Mouse (Mus musculus) forebrain, embryonic 16.5 days (tissue): ENCODE data around the gene Gm13078. TPM values are rescaled to one million over a fixed set of nuclear protein-coding genes. Genes with fewer than 3 reads are reported as not detected.

Experiments used
- ATAC-seq: fragments of 200-750 bp; cut with Nextera tagmentation; 2 replicates; pipeline ENCODE4 v1.8.0; 2017; ENCODE audit warnings: mild to moderate bottlenecking, moderate library complexity
- H3K27ac ChIP-seq: fragments of 300-500 bp; sonication (generic); 2 replicates; pipeline ENCODE4 v1.5.1; 2014; ENCODE audit warnings: low read length, control low read depth
- H3K27me3 ChIP-seq: fragments of 300-500 bp; sonication (generic); replicated peaks from 2 replicates; pipeline ENCODE4 v1.6.1; 2014; ENCODE audit warnings: low read length; ENCODE audit not compliant: control insufficient read depth, insufficient read depth
- H3K36me3 ChIP-seq: fragments of 300-500 bp; sonication (generic); 2 replicates; pipeline ENCODE4 v1.6.1; 2014; ENCODE audit not compliant: control insufficient read depth, insufficient read depth
- H3K4me1 ChIP-seq: fragments of 300-500 bp; sonication (generic); replicated peaks from 2 replicates; pipeline ENCODE4 v1.6.1; 2014; ENCODE audit warnings: low read length; ENCODE audit not compliant: control insufficient read depth, insufficient read depth
- H3K4me2 ChIP-seq: fragments of 300-500 bp; sonication (generic); 2 replicates; pipeline ENCODE4 v1.6.1; 2014; ENCODE audit warnings: mild to moderate bottlenecking, low read length, control low read depth
- H3K4me3 ChIP-seq: fragments of 300-500 bp; sonication (generic); replicated peaks from 2 replicates; pipeline ENCODE4 v1.5.1; 2014; ENCODE audit warnings: mild to moderate bottlenecking, low read length, control low read depth
- H3K9ac ChIP-seq: fragments of 300-500 bp; sonication (generic); replicated peaks from 2 replicates; pipeline ENCODE4 v1.6.1; 2014; ENCODE audit warnings: low read depth, low read length, control low read depth
- H3K9me3 ChIP-seq: fragments of 300-500 bp; sonication (generic); 2 replicates; pipeline ENCODE4 v1.6.1; 2016; ENCODE audit warnings: low read length; ENCODE audit not compliant: control insufficient read depth
- WGBS: fragments of 180-500 bp; shearing (Covaris S2); extraction: QIAGEN DNeasy Blood & Tissue Kit; methylation state at CpG from one replicate; pipeline ENCODE4 v1.1.7; 2014; 5-methylcytosine and 5-hydroxymethylcytosine counted together
- polyA plus RNA-seq: library from polyadenylated mRNA; unstranded; fragments of >200 nt; fragmentation: Nextera tagmentation; extraction: Ambion mirVana; gene quantifications from 2 replicates; pipeline ENCODE4 v1.2.1, GENCODE M21; 2015

The Gm13078 gene
- not detected in 2 replicates for polyA plus RNA-seq

DNA sequence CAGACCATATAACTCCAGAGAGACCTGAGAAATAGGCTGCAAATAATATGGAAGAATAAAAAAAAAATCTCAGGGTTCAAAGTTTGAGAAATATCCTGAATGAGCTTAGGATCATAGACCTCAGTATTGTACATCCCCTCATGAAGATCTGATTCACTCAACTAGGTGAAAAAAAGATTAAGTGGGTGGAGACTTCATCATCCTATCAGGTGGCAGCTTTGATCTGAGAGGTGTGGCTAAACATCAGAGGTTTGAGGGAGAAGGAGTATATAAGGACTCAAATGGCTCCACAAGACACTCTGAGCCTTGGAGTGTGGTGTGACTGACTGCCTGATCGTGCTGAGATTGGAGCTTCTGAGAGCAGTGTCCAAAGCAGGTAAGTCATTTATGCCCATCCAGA is at the start of gene Gm13078:
Gene Gm13078 (plus strand): TSS at position 301 of the 400 bp plus-strand sequence.
- no peaks in the 10 kb centered on the region for H3K4me1 ChIP-seq
- H3K27me3 ChIP-seq = no peaks in the 10 kb centered on the region
- no peak within 1 kb of the TSS for H3K4me3 ChIP-seq
- H3K36me3 ChIP-seq = no peaks in the 10 kb centered on the region
- no peak within 1 kb of the TSS for H3K9ac ChIP-seq
- no peak for ATAC-seq
- H3K9me3 ChIP-seq = peaks cover 6% of the 10 kb centered on the region; the same call in 1 of the 2 replicates
- 85% methylated on average over 1 of the region's 1 CpGs for WGBS
- no peak within 1 kb of the TSS for H3K4me2 ChIP-seq
- no peak within 1 kb of the TSS for H3K27ac ChIP-seq

DNA sequence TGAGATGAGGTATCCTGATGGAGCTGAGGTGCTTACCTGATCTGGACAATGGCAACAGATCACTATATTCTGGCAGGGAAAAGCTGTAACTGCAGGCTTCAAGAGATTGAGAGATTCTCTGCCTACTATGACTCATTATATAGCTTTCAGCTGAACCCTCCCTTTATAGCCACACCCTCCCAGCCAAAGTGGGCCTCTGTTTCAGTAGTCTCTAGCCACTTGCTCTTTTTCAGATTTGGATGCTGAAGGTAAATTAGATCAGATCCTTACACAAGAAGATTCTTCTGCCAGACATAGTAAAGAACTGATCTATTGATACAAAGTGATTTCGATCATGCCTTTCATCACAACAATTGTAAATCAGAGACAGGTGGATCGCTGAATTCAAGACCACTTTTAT is 16.6 kb upstream of the Gm13078 start, which contains the start of gene Gm13089:
Gene Gm13089 (minus strand): TSS at position 101 of the 400 bp plus-strand sequence.
- no peaks in the 10 kb centered on the region for H3K36me3 ChIP-seq
- no peak for ATAC-seq
- H3K4me1 ChIP-seq = no peaks in the 10 kb centered on the region
- H3K9ac ChIP-seq = no peak within 1 kb of the TSS
- no peaks in the 10 kb centered on the region for H3K27me3 ChIP-seq
- no peak within 1 kb of the TSS for H3K4me3 ChIP-seq
- no peak within 1 kb of the TSS for H3K27ac ChIP-seq
- H3K4me2 ChIP-seq = no peak within 1 kb of the TSS
- H3K9me3 ChIP-seq = peaks cover 21% of the 10 kb centered on the region
- WGBS = 86% methylated on average over 2 of the region's 2 CpGs

Other genes starting within 250 kb of the Gm13078 start
- not detected in 2 replicates for gene Gm13043, start 208.1 kb upstream of the Gm13078 start, polyA plus RNA-seq
- not detected in 2 replicates for gene Gm13040, start 183.5 kb upstream of the Gm13078 start, polyA plus RNA-seq
- gene BC080695, start 167.8 kb upstream of the Gm13078 start, polyA plus RNA-seq = not detected in 2 replicates
- gene Gm13057, start 167.7 kb upstream of the Gm13078 start, polyA plus RNA-seq = not detected in 2 replicates
- gene Gm13083, start 104.5 kb upstream of the Gm13078 start, polyA plus RNA-seq = not detected in 2 replicates
- not detected in 2 replicates for gene Gm13088, start 62.2 kb upstream of the Gm13078 start, polyA plus RNA-seq
- not detected in 2 replicates for gene Gm13089, start 16.7 kb upstream of the Gm13078 start, polyA plus RNA-seq
- gene Gm13023, start 69.9 kb downstream of the Gm13078 start, polyA plus RNA-seq = not detected in 2 replicates
- gene Gm13084, start 96.6 kb downstream of the Gm13078 start, polyA plus RNA-seq = not detected in 2 replicates
- not detected in 2 replicates for gene Gm13103, start 127.0 kb downstream of the Gm13078 start, polyA plus RNA-seq
- gene Pramef6, start 180.9 kb downstream of the Gm13078 start, polyA plus RNA-seq = not detected in 2 replicates
- gene Pramef25, start 231.6 kb downstream of the Gm13078 start, polyA plus RNA-seq = not detected in 2 replicates
- not detected in 2 replicates for gene Gm13101, start 247.5 kb downstream of the Gm13078 start, polyA plus RNA-seq